Mouse (Mus musculus) retina, embryonic 14.5 days (tissue): Measurements from ENCODE around the gene Trir.

Experiments
- DNase-seq: peaks from one replicate; pipeline ENCODE4 v3.0.0-alpha.2; 2015; ENCODE audit warnings: low spot score

The Trir gene

DNA sequence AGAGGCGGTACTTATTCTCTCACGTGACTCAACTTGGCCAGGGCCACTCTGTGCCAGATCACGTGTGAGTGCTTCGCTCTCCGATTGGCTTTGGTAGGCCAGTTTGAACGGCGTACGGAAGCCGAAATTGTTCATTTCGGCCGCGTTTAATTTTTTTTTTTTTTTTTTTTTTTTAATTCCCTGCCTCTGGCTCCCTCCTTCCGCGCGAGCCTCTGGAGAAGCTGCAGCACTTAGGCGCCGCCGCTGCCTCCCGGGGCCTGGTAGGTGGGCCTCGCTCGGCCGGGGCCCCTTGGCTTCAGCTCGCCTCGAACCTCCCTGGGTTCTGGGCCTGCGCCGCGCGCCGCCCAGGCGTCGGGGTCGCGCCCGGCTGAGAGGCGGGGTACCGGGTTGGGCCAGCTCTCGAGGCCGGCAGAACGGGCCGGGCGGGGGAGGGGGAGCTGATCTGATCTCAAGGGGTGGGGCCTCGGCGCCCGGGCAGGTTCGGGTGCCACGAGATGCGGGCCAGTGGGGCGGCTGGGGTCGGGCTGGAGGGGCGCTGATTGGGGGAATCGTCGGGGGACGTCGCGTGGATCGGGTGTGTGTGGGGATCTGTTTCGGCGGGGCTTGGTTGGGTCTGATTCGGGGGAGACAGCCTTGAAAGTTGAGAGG, 10.2 kb downstream of the Trir start, which contains the start of gene Tnpo2:
Gene Tnpo2 (plus strand): TSS at position 198 of the 648 bp plus-strand sequence.
- DNase-seq, result peak; percentile 94

DNA sequence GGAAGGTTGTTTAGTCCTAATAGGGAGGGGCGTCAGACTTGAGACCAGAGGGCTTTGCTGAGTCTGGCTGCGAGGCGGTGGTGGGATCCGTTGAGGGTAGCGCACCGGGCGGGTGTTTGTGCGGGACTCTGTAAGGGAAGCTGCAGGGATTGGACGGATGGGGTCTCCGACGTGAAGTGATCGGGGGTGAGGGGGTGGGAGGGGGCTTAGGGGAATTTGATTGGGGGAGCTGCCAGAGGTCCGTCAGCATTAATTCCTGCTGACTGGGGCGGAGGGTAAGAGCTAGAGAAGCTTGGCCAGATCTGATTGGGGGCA, 10.7 kb downstream of the Trir start:
- peak; percentile 66 for DNase-seq

DNA sequence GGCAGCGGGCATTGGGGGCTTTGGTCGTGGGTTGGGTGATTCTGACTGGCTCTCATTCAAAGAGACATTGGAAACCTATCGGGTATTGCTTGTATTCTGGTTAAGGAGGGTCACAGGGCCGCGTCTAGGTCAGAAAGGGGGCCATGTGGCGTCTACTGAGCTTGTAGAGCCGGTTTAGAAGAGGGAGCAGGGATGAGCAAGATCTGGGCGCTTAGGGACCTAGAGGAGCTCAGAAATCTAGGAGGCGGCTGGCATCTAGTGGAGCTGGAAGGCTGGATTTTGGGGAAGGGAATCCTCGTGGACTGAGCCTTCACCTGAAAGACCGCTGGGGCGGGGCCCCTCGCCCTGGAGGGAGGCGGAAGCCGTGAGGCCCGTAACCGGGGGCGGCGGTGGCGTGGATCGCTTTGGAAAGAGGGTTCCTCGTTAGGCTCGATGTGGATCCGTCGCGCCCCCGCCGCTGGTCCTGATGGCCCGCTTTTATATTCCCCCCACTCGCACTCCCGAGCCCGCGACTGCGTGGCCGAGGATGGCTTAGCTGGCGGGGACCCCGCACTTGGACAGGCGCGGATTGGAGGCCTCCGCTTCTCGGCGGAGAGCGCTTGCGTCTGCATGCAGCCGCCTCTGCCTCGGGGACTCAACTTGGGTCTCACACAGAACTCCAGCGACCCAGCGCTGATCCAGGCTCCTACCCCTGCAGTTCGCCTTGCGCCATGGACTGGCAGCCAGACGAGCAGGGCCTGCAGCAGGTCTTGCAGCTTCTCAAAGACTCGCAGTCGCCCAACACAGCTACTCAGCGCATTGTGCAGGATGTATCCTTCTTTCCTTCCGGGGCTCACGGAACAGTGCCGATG, 11.3 kb downstream of the Trir start:
- DNase-seq, result peak; percentile 49

DNA sequence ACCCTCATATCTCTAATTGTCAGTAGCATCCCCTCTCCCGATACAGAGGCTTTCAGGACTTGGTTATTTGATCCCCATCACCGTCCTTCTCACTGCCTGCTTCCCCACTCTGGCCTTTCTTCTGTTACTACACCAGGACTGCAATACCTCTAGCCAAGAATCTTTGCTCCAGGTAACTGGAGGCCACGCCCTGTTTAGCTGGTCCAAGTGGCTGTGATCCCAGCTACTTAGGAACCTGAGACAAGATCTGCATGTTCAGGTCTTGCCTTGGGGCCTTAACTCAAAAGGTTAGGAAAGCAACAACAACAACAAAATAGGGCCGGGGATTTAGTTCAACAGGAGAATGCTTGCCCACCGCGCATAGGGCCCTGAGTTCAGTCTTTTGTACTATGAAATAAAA, 17.0 kb downstream of the Trir start:
- DNase-seq, result no peak

GRCm38 (mm10) chr8:85057367-85057766, 30.7 kb downstream of the Trir start:
- no peak for DNase-seq

- peak; percentile 96 for DNase-seq
Measured at GRCm38 (mm10) chr8:85059879-85060616, 33.4 kb downstream of the Trir start, which contains the start of gene Fbxw9. Fbxw9 (plus strand) TSS chr8:85060055.

DNA sequence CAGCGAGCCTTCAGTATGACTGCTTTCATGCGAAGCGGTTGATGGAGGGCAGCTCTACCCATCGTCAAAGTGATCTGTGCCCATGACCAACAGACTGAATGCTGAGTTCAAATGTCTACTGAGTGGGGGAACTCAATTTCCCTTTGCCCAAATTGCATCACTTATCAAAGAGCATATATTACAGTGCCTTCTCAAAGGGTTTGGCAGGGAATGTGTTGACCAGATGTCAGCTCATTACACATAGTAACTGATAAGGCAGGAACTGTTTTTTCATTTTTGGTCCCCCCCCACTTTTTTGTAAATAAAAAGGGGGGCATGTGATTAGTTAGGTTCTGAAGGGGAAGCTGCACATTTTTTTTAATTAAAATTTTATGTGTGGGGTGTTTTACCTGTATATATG, 36.0 kb downstream of the Trir start:
- DNase-seq, result no peak

DNA sequence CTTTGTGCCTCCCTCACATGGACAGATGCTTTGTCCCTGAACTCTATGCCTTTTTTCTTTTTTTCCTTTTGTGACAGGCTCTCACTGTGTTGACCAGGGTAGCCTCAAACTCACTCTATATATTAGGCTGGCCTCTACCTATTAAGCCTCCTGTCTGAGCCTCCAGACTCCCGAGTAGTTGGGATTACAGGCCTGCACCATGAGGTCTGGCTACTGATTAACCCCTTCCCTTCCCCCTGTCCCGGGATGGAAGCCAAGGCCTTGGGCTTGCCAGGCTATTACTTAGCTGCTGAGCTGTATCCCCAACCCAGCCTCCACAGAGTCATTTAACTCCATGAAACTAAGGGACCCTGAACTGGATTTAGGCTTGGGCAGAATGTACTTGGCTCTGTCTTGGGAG, 38.6 kb downstream of the Trir start:
- DNase-seq, result no peak

GRCm38 (mm10) chr8:85067155-85067554, 40.5 kb downstream of the Trir start:
- DNase-seq, result no peak

DNA sequence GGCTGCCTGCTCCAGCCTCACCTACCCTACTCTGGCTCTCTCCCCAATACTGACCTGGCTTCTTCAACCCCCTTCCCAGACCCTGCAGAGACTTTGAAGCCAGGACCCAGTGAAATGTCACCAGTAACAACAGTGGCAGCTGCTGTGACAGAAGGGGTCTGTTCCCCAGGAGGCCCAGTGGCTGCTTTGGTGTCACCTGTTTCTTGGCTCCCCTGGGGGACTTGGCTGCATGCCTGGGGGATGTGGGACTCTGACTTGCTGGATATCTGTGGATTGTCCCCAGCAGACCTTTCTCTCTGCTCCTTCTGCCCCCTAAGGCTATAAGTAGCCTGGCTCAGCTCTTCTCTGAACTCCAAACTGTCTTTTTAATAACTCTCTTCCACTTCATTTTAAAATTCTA, 41.4 kb downstream of the Trir start, which contains the start of gene Gm5741:
Gene Gm5741 (minus strand): TSS at position 1 of the 400 bp plus-strand sequence.
- DNase-seq, result no peak

DNA sequence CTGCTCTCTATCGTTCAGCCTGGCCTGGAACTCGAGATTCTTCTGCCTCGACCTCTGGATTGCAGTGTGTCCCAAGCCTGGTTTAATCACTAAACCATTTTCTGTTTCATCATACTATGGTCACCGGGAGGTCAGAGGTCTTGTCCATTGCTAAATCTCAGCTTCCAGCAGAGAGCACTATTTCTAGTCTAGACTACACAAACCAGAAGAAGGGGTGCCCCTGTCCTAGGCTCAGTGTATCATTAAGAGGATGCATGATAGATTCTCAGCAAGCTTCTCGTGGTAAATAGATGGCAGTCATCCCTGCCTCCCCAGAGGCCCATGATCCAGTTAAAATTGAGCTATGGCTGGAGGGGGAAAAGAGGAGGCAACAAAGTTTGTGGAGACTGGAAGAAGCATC, 44.4 kb downstream of the Trir start:
- DNase-seq, result peak; percentile 28

- DNase-seq, result peak; percentile 93
Measured at GRCm38 (mm10) chr8:85071514-85072281, 45.1 kb downstream of the Trir start, which contains the start of gene Dhps. Dhps (plus strand) TSS chr8:85071757.

- no peak for DNase-seq
Measured at GRCm38 (mm10) chr8:85072364-85072929, 45.8 kb downstream of the Trir start.

DNA sequence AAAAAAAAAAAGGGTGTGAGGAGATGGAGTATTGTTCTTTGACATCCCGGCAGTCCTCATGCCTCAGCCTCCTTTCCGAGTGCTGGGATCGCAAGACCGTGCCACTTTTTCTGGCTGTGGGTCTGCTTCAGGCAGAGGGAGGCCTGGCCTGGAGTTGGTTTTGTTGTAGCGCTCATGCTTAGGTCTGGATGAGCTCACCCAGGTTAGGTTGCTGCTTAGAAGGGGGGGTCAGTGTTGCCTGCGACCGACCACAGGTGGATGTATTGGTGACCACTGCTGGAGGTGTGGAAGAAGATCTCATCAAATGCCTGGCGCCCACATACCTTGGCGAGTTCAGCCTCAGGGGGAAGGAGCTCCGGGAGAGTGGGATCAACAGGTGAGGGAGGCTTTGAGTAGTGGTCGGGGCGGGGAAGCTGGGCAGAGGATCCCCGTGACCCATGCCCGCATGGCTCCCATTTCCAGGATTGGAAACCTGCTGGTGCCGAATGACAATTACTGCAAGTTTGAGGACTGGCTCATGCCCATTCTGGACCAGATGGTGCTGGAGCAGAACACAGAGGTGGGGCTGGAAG, 46.5 kb downstream of the Trir start:
- DNase-seq, result no peak

DNA sequence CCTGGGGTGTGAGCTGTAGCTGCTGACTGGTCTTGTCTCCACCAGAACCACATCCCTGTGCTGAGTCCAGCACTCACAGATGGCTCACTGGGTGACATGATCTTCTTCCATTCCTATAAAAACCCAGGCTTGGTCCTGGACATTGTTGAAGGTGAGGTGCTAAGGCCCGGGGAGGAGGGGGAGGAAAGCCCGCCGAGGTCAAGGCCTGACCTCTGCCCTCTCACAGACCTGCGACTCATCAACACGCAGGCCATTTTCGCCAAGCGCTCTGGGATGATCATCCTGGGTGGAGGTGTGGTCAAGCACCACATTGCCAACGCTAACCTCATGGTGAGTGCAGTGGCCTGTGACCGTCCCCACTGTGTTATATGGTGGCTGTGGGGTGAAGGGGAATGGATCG, 47.5 kb downstream of the Trir start:
- no peak for DNase-seq

GRCm38 (mm10) chr8:85074617-85075016, 48.0 kb downstream of the Trir start:
- no peak for DNase-seq

- peak; percentile 67 for DNase-seq
Measured at GRCm38 (mm10) chr8:85076001-85076400, 49.4 kb downstream of the Trir start.

GRCm38 (mm10) chr8:85076993-85077392, 50.4 kb downstream of the Trir start:
- DNase-seq, result peak; percentile 95
